Mouse (Mus musculus): ENCODE measurements around the gene Xkr8. TPM values are rescaled to one million over a fixed set of nuclear protein-coding genes. Genes with fewer than 3 reads are reported as not detected.
A peak's percentile ranks its signal among the peaks of the same experiment; 100 is the strongest.

Gene Xkr8
- polyA plus RNA-seq (2012; rRNA removed): 4.4 and 7.5 TPM in 2 replicates

GRCm38 (mm10) chr4:132732148-132732684 is at the start of gene Xkr8:
Xkr8 (minus strand) TSS chr4:132732546.
- WGBS: 2% methylated on average over 34 of the region's 34 CpGs
- DNase-seq: peak; percentile 88
- Histone ChIP-seq H3K27me3 (ENCODE audit: control insufficient read depth, insufficient read depth, low read length) (no peaks in the 10 kb centered on the region), H3K36me3 (ENCODE audit: control insufficient read depth, insufficient read depth, low read length) (no peaks in the 10 kb centered on the region), H3K4me1 (replicated peaks; ENCODE audit: control insufficient read depth, insufficient read depth, low read length) (peaks cover 26% of the 10 kb centered on the region), H3K4me3 (ENCODE audit: control insufficient read depth, insufficient read depth, low read length) (peak within 1 kb of the TSS; percentile 68), H3K27ac (ENCODE audit: control insufficient read depth, insufficient read depth, low read length) (0 out of 2 replicates have a peak within 1 kb of the TSS, but pooled peaks have one; percentile 5)
- TF ChIP-seq CTCF (IDR thresholded peaks at IDR 0.05; ENCODE audit: borderline replicate concordance, control insufficient read depth, extremely low read depth, insufficient read depth, low read length, poor library complexity) (no peak), POLR2A (IDR thresholded peaks at IDR 0.05; ENCODE audit: control insufficient read depth, extremely low read depth, insufficient read depth, low read length, poor library complexity) (0 out of 2 replicates have a peak, but pooled peaks have one; percentile 21)

GRCm38 (mm10) chr4:132780288-132780687 is 47.9 kb upstream of the Xkr8 start:
- DNase-seq: no peak
- no peak overlapping the region for H3K4me3 ChIP-seq (ENCODE audit: control insufficient read depth, insufficient read depth, low read length)
- no peaks in the 10 kb centered on the region for H3K27me3 ChIP-seq (ENCODE audit: control insufficient read depth, insufficient read depth, low read length)
- no peak for TF ChIP-seq CTCF (IDR thresholded peaks at IDR 0.05; ENCODE audit: borderline replicate concordance, control insufficient read depth, extremely low read depth, insufficient read depth, low read length, poor library complexity)
- no peak overlapping the region for H3K27ac ChIP-seq (ENCODE audit: control insufficient read depth, insufficient read depth, low read length)
- 88% methylated on average over 4 of the region's 4 CpGs for WGBS
- H3K36me3 ChIP-seq (ENCODE audit: control insufficient read depth, insufficient read depth, low read length): peaks cover 38% of the 10 kb centered on the region
- H3K4me1 ChIP-seq (replicated peaks; ENCODE audit: control insufficient read depth, insufficient read depth, low read length): no peaks in the 10 kb centered on the region; the same call in 1 of the 2 replicates

- Histone ChIP-seq H3K27ac (ENCODE audit: control insufficient read depth, insufficient read depth, low read length) (no peak overlapping the region), H3K4me3 (ENCODE audit: control insufficient read depth, insufficient read depth, low read length) (no peak overlapping the region), H3K27me3 (ENCODE audit: control insufficient read depth, insufficient read depth, low read length) (no peaks in the 10 kb centered on the region), H3K4me1 (replicated peaks; ENCODE audit: control insufficient read depth, insufficient read depth, low read length) (no peaks in the 10 kb centered on the region), H3K36me3 (ENCODE audit: control insufficient read depth, insufficient read depth, low read length) (peaks cover 54% of the 10 kb centered on the region)
- over 99% methylated on average over 6 of the region's 6 CpGs for WGBS
- TF ChIP-seq CTCF (IDR thresholded peaks at IDR 0.05; ENCODE audit: borderline replicate concordance, control insufficient read depth, extremely low read depth, insufficient read depth, low read length, poor library complexity): no peak
- no peak for TF ChIP-seq POLR2A (IDR thresholded peaks at IDR 0.05; ENCODE audit: control insufficient read depth, extremely low read depth, insufficient read depth, low read length, poor library complexity)
- DNase-seq: no peak
Measured at GRCm38 (mm10) chr4:132778562-132779201, 46.3 kb upstream of the Xkr8 start.

GRCm38 (mm10) chr4:132776764-132777163 is 44.4 kb upstream of the Xkr8 start:
- no peaks in the 10 kb centered on the region for H3K27me3 ChIP-seq (ENCODE audit: control insufficient read depth, insufficient read depth, low read length)
- no peaks in the 10 kb centered on the region for H3K4me1 ChIP-seq (replicated peaks; ENCODE audit: control insufficient read depth, insufficient read depth, low read length)
- DNase-seq: peak; percentile 67
- H3K4me3 ChIP-seq (ENCODE audit: control insufficient read depth, insufficient read depth, low read length): no peak overlapping the region
- 95% methylated on average over 5 of the region's 5 CpGs for WGBS
- peaks cover 70% of the 10 kb centered on the region for H3K36me3 ChIP-seq (ENCODE audit: control insufficient read depth, insufficient read depth, low read length)
- no peak for TF ChIP-seq POLR2A (IDR thresholded peaks at IDR 0.05; ENCODE audit: control insufficient read depth, extremely low read depth, insufficient read depth, low read length, poor library complexity)
- TF ChIP-seq CTCF (IDR thresholded peaks at IDR 0.05; ENCODE audit: borderline replicate concordance, control insufficient read depth, extremely low read depth, insufficient read depth, low read length, poor library complexity): 0 out of 2 replicates have a peak, but pooled peaks have one; percentile 19
- no peak overlapping the region for H3K27ac ChIP-seq (ENCODE audit: control insufficient read depth, insufficient read depth, low read length)

GRCm38 (mm10) chr4:132774905-132775304 is 42.6 kb upstream of the Xkr8 start:
- no peak for DNase-seq
- H3K27ac ChIP-seq (ENCODE audit: control insufficient read depth, insufficient read depth, low read length): no peak overlapping the region
- TF ChIP-seq CTCF (IDR thresholded peaks at IDR 0.05; ENCODE audit: borderline replicate concordance, control insufficient read depth, extremely low read depth, insufficient read depth, low read length, poor library complexity): no peak
- TF ChIP-seq POLR2A (IDR thresholded peaks at IDR 0.05; ENCODE audit: control insufficient read depth, extremely low read depth, insufficient read depth, low read length, poor library complexity): no peak
- no peak overlapping the region for H3K4me3 ChIP-seq (ENCODE audit: control insufficient read depth, insufficient read depth, low read length)
- no peaks in the 10 kb centered on the region for H3K4me1 ChIP-seq (replicated peaks; ENCODE audit: control insufficient read depth, insufficient read depth, low read length)
- H3K36me3 ChIP-seq (ENCODE audit: control insufficient read depth, insufficient read depth, low read length): peaks cover 77% of the 10 kb centered on the region
- H3K27me3 ChIP-seq (ENCODE audit: control insufficient read depth, insufficient read depth, low read length): no peaks in the 10 kb centered on the region
- 55% methylated on average over 3 of the region's 3 CpGs for WGBS

- no peaks in the 10 kb centered on the region for H3K27me3 ChIP-seq (ENCODE audit: control insufficient read depth, insufficient read depth, low read length)
- TF ChIP-seq CTCF (IDR thresholded peaks at IDR 0.05; ENCODE audit: borderline replicate concordance, control insufficient read depth, extremely low read depth, insufficient read depth, low read length, poor library complexity): no peak
- TF ChIP-seq POLR2A (IDR thresholded peaks at IDR 0.05; ENCODE audit: control insufficient read depth, extremely low read depth, insufficient read depth, low read length, poor library complexity): no peak
- no peak overlapping the region for H3K27ac ChIP-seq (ENCODE audit: control insufficient read depth, insufficient read depth, low read length)
- peaks cover 53% of the 10 kb centered on the region for H3K36me3 ChIP-seq (ENCODE audit: control insufficient read depth, insufficient read depth, low read length)
- peaks cover 6% of the 10 kb centered on the region; the same call in 1 of the 2 replicates for H3K4me1 ChIP-seq (replicated peaks; ENCODE audit: control insufficient read depth, insufficient read depth, low read length)
- WGBS: 95% methylated on average over 9 of the region's 9 CpGs
- no peak overlapping the region for H3K4me3 ChIP-seq (ENCODE audit: control insufficient read depth, insufficient read depth, low read length)
- no peak for DNase-seq
Measured at GRCm38 (mm10) chr4:132771776-132772175, 39.4 kb upstream of the Xkr8 start.
